Mouse (Mus musculus) embryonic fibroblast, embryonic 13.5 days (primary cell): Measurements from ENCODE around the gene Fam135a. TPM values are rescaled to one million over a fixed set of nuclear protein-coding genes. Genes with fewer than 3 reads are reported as not detected.

Experiments
- H3K27ac ChIP-seq: 2 replicates; pipeline ENCODE4 v1.5.1; 2012; ENCODE audit warnings: low read length, control low read depth, inconsistent platforms; ENCODE audit not compliant: insufficient read depth
- H3K4me1 ChIP-seq: 2 replicates; pipeline ENCODE4 v1.6.1; 2011; ENCODE audit warnings: low read length; ENCODE audit not compliant: control insufficient read depth, insufficient read depth
- H3K4me3 ChIP-seq: 2 replicates; pipeline ENCODE4 v1.5.1; 2011; ENCODE audit warnings: mild to moderate bottlenecking, control low read depth, low read length; ENCODE audit not compliant: insufficient read depth
- CTCF ChIP-seq: IDR thresholded peaks from 2 replicates; pipeline ENCODE4 v1.5.1; 2011; ENCODE audit warnings: mild to moderate bottlenecking, control low read depth, low read length, moderate library complexity, borderline replicate concordance; ENCODE audit not compliant: insufficient read depth
- POLR2A ChIP-seq: IDR thresholded peaks from 2 replicates; pipeline ENCODE4 v1.6.1; 2011; ENCODE audit warnings: low read depth, mild to moderate bottlenecking, control low read depth, low read length, moderate library complexity
- polyA plus RNA-seq: library from polyadenylated mRNA; stranded (reverse); fragments of >200 nt; gene quantifications from 2 replicates; pipeline ENCODE4 v1.2.4, GENCODE M21; 2011; ENCODE audit warnings: low read depth; ENCODE audit not compliant: missing spikeins, insufficient read length

Fam135a gene
- polyA plus RNA-seq, 1 experiment: 49.7 TPM

DNA sequence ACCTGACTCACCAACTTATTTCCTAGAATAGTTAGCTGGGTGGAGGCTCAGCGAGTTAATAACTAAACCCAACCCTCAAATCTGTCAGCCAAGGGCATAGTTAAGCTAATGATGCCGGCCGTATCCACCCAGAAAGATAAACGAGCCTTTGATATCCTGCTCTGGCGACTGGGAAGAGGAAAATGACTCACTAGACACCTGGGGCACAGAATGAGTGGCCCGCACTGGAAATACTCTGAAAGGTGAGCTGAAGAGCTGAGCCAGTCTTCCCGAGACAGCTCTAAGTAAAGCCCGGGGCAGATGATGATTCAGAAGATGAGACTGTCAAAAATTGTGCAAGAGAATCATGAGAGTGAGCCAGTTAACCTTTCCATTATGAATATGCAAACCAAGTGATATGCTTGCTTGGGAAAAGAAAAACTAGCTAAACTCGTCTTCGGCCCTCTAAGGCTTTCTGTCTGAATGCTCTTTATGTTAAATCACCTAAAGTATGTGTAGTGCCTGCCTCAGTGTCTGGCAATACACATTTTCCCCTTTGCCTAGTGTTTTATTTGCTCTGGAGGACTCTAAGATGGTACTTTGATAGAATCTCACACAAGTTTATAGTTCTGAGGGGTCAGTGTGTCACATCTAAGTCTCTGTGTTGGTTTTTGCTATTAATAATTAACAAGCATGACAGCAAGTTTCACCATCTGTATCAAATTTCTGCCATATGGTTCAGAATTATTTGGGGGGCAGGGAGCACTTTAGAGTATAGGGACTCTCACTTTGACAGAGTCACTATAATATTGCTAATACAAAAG is 8.0 kb upstream of the Fam135a start:
- TF ChIP-seq POLR2A (no peak), CTCF (no peak)
- Histone ChIP-seq H3K27ac (peak overlapping the region; percentile 34; the same call in 1 of the 2 replicates), H3K4me1 (0 out of 2 replicates have a peak, but pooled peaks cover 3% of the 10 kb centered on the region), H3K4me3 (no peak overlapping the region)

DNA sequence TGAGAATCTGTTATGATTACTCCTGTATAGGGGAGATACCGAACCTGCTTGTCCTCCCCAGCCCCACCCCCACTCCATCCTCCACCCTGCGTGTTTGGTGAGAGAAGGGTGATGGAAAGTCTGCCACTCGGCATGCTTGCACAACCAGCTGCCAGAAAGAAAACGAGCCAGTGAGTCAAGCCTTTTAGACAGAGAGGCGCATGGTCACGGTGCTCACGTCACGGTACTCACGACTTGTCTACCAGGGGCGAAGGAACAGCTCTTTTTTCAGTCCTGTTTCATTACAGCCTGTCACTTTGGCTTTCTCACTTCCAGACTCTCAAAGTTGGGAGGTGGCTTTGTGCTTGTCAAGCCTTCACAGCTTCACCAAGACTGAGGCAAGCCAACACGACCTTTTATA is 7.2 kb upstream of the Fam135a start:
- Histone ChIP-seq H3K27ac (no peak overlapping the region), H3K4me1 (peaks cover 6% of the 10 kb centered on the region; the same call in 1 of the 2 replicates), H3K4me3 (no peak overlapping the region)
- TF ChIP-seq CTCF (no peak), POLR2A (no peak)

DNA sequence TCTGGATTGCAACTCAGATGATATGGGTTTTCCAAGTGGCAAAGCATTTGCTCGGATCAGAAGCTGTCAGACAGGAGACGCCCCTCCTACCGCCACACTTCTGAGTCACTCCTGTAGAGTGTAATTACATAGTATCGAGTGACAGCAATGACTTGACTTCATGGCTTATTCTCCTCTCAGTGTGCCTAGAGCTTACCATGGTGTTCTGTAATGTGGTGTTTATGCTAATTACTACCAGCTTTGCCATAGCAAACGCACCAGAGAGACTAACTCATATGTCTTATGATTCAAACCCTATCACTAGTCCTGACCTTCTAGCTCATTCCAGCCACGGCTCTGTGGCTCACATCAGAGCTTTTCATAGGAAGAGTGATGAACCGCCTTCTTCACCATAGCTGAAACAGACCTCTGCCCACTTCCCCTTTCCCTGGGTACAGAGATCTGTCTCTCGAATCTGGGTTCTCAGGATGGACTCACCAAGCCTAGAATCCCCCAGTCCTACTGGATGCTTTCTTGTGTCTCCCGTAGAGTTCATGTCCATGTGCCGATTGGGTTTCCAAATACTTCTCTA is 2.5 kb upstream of the Fam135a start:
- TF ChIP-seq CTCF: no peak
- no peak for TF ChIP-seq POLR2A
- peaks cover 7% of the 10 kb centered on the region for H3K4me1 ChIP-seq
- H3K27ac ChIP-seq: no peak overlapping the region
- H3K4me3 ChIP-seq: no peak overlapping the region

GRCm38 (mm10) chr1:24100870-24101358 is 773 bp upstream of the Fam135a start:
- Histone ChIP-seq H3K4me1 (peaks cover 5% of the 10 kb centered on the region), H3K4me3 (peak overlapping the region; percentile 89), H3K27ac (no peak overlapping the region)
- no peak for TF ChIP-seq CTCF
- TF ChIP-seq POLR2A: peak; percentile 21; the same call in 1 of the 2 replicates

DNA sequence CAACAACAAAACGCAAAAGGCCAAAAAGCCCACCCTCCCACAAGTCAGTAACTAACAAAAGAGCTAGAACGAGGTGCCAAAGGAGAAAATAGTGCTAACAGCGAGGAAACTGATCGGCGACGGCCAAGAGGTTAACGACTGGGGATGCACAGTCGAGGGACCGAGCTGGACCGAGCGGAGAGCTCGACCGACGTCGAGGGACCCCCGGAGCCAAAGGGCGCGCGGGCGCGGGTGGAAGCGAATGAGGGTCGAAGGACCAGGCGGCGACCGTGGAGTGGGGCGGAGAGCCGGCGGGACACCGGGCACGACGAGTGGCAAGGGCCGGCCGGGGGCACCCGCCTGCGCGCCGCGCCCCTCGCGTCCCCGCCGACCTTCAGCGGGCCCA is 608 bp downstream of the Fam135a start:
- TF ChIP-seq CTCF: no peak
- no peak for TF ChIP-seq POLR2A
- no peak overlapping the region for H3K27ac ChIP-seq
- peaks cover 5% of the 10 kb centered on the region for H3K4me1 ChIP-seq

DNA sequence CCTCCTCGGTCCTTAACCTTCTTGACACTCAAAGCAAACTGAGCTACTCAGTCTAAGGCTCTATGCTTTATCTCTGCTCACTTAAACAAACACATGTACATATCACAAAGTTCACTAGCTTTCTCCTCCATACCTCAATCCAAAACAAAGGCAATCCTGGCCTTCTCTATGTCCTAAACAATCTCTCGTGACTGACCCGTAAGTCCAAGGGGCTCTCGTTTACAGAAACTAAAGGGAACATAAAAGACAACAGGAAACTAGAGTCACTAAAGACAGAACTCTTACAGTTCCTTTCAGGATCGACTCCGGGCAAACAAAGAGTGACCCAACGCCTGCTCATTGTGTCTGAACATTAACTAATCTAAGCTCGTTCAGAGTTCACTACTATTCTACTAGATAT is 2.6 kb downstream of the Fam135a start:
- Histone ChIP-seq H3K4me3 (no peak overlapping the region), H3K4me1 (peaks cover 2% of the 10 kb centered on the region; the same call in 1 of the 2 replicates), H3K27ac (no peak overlapping the region)
- TF ChIP-seq CTCF: no peak
- no peak for TF ChIP-seq POLR2A

More for the DNA sequence above, 608 bp downstream of the Fam135a start:
- peak overlapping the region; percentile 72 for H3K4me3 ChIP-seq

- no peak overlapping the region for H3K4me3 ChIP-seq
- TF ChIP-seq CTCF (no peak), POLR2A (no peak)
- H3K27ac ChIP-seq: no peak overlapping the region
- no peaks in the 10 kb centered on the region for H3K4me1 ChIP-seq
These were observed 7.7 kb downstream of the Fam135a start for GRCm38 (mm10) chr1:24092414-24092813.

GRCm38 (mm10) chr1:24090603-24091002 is 9.5 kb downstream of the Fam135a start:
- no peak overlapping the region for H3K4me3 ChIP-seq
- no peaks in the 10 kb centered on the region for H3K4me1 ChIP-seq
- TF ChIP-seq POLR2A (no peak), CTCF (no peak)
- no peak overlapping the region for H3K27ac ChIP-seq

DNA sequence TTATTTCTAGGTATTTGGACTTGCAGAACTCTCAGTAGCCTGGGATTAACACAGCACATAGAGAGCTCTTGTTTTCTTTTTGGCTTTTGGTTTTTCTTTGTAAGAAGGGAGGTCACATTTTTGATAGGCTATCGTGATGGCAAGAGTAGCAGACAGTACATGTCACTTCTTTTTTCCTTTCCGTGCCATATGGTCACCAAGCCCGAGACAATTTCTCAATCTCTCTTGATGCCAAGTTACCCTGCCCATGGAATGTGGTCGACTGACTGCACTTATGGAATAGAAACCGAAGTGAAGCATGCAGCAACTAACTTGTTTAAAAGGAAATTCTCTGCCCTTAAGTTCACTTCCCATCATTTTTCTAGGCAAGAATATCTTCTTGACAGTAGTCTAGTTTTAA is 10.0 kb downstream of the Fam135a start:
- Histone ChIP-seq H3K27ac (no peak overlapping the region), H3K4me1 (no peaks in the 10 kb centered on the region), H3K4me3 (no peak overlapping the region)
- TF ChIP-seq CTCF (no peak), POLR2A (no peak)

DNA sequence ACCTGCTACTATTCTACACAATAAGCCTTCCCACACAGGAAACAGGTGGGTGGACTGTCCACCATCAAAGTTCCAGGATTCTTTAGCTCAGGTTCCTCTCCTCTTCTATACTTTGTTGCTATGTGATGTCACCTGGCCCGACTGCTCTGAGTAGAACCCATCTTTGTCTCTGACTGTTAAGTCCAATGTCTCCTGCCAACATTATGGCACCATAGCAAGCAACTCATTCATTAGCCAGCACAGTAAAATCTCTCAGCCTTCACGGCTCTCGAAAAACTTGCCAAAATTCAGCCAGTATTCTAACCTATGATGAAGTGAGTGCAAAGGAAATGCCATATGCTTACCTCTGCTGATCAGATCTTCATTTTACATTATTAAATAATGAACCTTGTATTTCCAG is 14.0 kb downstream of the Fam135a start:
- Histone ChIP-seq H3K27ac (no peak overlapping the region), H3K4me1 (peaks cover 2% of the 10 kb centered on the region), H3K4me3 (no peak overlapping the region)
- no peak for TF ChIP-seq CTCF
- no peak for TF ChIP-seq POLR2A
